27 mouse cellular contexts compared by ENCODE assay signal in the genomic region with DNA sequence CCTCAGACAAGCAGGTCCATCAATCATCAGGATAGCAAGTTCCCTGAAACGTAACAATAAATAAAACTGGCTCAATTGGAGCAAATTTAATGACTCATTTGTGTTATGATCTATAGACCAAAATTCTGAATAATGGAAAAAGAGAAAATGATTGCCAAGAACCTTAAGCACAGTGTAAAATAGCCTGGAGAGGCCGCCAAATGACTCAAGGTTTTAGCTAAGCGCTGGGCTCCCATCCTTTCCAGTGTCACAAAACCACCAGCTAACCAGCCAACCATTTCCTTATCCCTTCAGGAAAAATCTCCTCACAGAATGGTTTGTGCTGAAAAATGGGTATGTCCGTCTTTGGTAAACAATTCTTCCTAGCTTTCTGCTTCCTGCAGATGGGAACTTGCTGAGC. TPM values are rescaled to one million over a fixed set of nuclear protein-coding genes. Genes with fewer than 3 reads are reported as not detected.
A peak's percentile ranks its signal among the peaks of the same experiment; 100 is the strongest.
DNase-seq lines count a peak whose midpoint lies in the region; ATAC-seq and TF ChIP-seq lines count a peak whose summit lies in the region.
"Had no signal": no experiment of that assay in that cellular context is flagged by ENCODE, and none has a peak within 500 bp of the region (broad histone marks: within the 10 kb centered on the region; RNA-seq: fewer than 3 reads in every experiment).

No protein-coding gene starts in this region.

- no peak for DNase-seq in forebrain, embryonic 10.5 days (ENCODE audit: extremely low spot score, low spot score)
- DNase-seq in forebrain, embryonic 14.5 days (ENCODE audit: low spot score) = no peak
- DNase-seq in midbrain, embryonic 10.5 days (ENCODE audit: low spot score) = no peak
- no peak for DNase-seq in hindbrain, postnatal 0 days (ENCODE audit: low spot score)
- no peak for DNase-seq in spleen, postnatal 10 days (ENCODE audit: low spot score in 2 of 2)
- DNase-seq in layer of hippocampus, adult 11-12 months (ENCODE audit: low spot score) = no peak
- DNase-seq: adrenal gland, postnatal 14 days; cerebellum, adult 9-10 months; gastrocnemius, postnatal 25 days; heart, adult 18-20 months; heart, postnatal 14 days; kidney, adult 11 months; kidney, postnatal 10 days; liver; lung, postnatal 36 days; right cerebral cortex, postnatal 25 days; spleen, adult 18-20 months; thymus, postnatal 25 days had no signal

- peaks cover 73% of the 10 kb centered on the region for H3K4me1 ChIP-seq in forebrain, embryonic 10.5 days
- peaks cover 15% of the 10 kb centered on the region for H3K4me1 ChIP-seq in forebrain, embryonic 14.5 days (ENCODE audit: control insufficient read depth, insufficient read depth, low read length)
- H3K4me1 ChIP-seq in midbrain, embryonic 10.5 days = peaks cover 75% of the 10 kb centered on the region
- peaks cover 20% of the 10 kb centered on the region for H3K4me1 ChIP-seq in midbrain, embryonic 16.5 days (ENCODE audit: control insufficient read depth, insufficient read depth, low read length)
- H3K4me1 ChIP-seq in embryonic fibroblast, embryonic 13.5 days (ENCODE audit: control insufficient read depth, insufficient read depth, low read length) = peaks cover 14% of the 10 kb centered on the region; the same call in 1 of the 2 replicates
- H3K4me1 ChIP-seq in hindbrain, postnatal 0 days (ENCODE audit: insufficient read depth, low read length) = no peaks in the 10 kb centered on the region; the same call in 1 of the 2 replicates
- H3K4me1 ChIP-seq: liver, embryonic 15.5 days; lung, embryonic 15.5 days had no signal

- H3K27ac ChIP-seq in forebrain, embryonic 10.5 days = 0 out of 2 replicates have a peak overlapping the region, but pooled peaks have one; percentile 65
- H3K27ac ChIP-seq in forebrain, embryonic 14.5 days (ENCODE audit: low read depth, low read length) = no peak overlapping the region
- peak overlapping the region; percentile 77 for H3K27ac ChIP-seq in midbrain, embryonic 10.5 days (replicated peaks)
- H3K27ac ChIP-seq in midbrain, embryonic 16.5 days (ENCODE audit: low read length) = no peak overlapping the region
- peak overlapping the region; percentile 64 for H3K27ac ChIP-seq in embryonic fibroblast, embryonic 13.5 days (ENCODE audit: insufficient read depth, low read length)
- H3K27ac ChIP-seq in hindbrain, postnatal 0 days = peak overlapping the region; percentile 61; the same call in 1 of the 2 replicates
- H3K27ac ChIP-seq: embryonic facial prominence, embryonic 15.5 days; heart, embryonic 13.5 days; layer of hippocampus, adult 2 months; limb, embryonic 10.5 days; liver, embryonic 15.5 days; lung, embryonic 15.5 days had no signal

- H3K9me3 ChIP-seq in forebrain, embryonic 10.5 days = no peaks in the 10 kb centered on the region
- no peaks in the 10 kb centered on the region for H3K9me3 ChIP-seq in forebrain, embryonic 14.5 days (replicated peaks; ENCODE audit: control insufficient read depth, low read length)
- H3K9me3 ChIP-seq in midbrain, embryonic 10.5 days (replicated peaks) = no peaks in the 10 kb centered on the region
- H3K9me3 ChIP-seq in midbrain, embryonic 16.5 days (replicated peaks; ENCODE audit: control insufficient read depth, low read length, poor library complexity, severe bottlenecking) = no peaks in the 10 kb centered on the region
- H3K9me3 ChIP-seq in hindbrain, postnatal 0 days (ENCODE audit: low read length) = no peaks in the 10 kb centered on the region
- H3K9me3 ChIP-seq: embryonic facial prominence, embryonic 15.5 days; heart, embryonic 13.5 days; limb, embryonic 10.5 days; liver, embryonic 15.5 days; lung, embryonic 15.5 days; megakaryocyte, embryonic 14.5 days had no signal

- no peak overlapping the region for H3K4me2 ChIP-seq in forebrain, embryonic 14.5 days (ENCODE audit: low read length)
- H3K4me2 ChIP-seq in midbrain, embryonic 16.5 days (ENCODE audit: low read length) = no peak overlapping the region
- no peak overlapping the region for H3K4me2 ChIP-seq in hindbrain, postnatal 0 days (ENCODE audit: low read depth, low read length)
- H3K4me2 ChIP-seq: embryonic facial prominence, embryonic 15.5 days; heart, embryonic 13.5 days; liver, embryonic 15.5 days had no signal

- no peak for TF ChIP-seq CTCF in embryonic fibroblast, embryonic 13.5 days (IDR thresholded peaks at IDR 0.05; ENCODE audit: borderline replicate concordance, insufficient read depth, low read length)
- TF ChIP-seq CTCF in hindbrain, postnatal 0 days (IDR thresholded peaks at IDR 0.05; ENCODE audit: low read depth) = no peak

- no peak for ATAC-seq in forebrain, embryonic 14.5 days
- ATAC-seq in midbrain, embryonic 16.5 days = no peak
- no peak for ATAC-seq in hindbrain, postnatal 0 days

- no peaks in the 10 kb centered on the region for H3K36me3 ChIP-seq in forebrain, embryonic 10.5 days (replicated peaks)
- H3K36me3 ChIP-seq in forebrain, embryonic 14.5 days (ENCODE audit: control insufficient read depth, insufficient read depth, low read length) = no peaks in the 10 kb centered on the region
- H3K36me3 ChIP-seq in midbrain, embryonic 10.5 days = no peaks in the 10 kb centered on the region
- no peaks in the 10 kb centered on the region for H3K36me3 ChIP-seq in midbrain, embryonic 16.5 days (ENCODE audit: control insufficient read depth, insufficient read depth, low read length)
- H3K36me3 ChIP-seq in hindbrain, postnatal 0 days (ENCODE audit: insufficient read depth, low read length) = no peaks in the 10 kb centered on the region
- H3K36me3 ChIP-seq: embryonic facial prominence, embryonic 15.5 days; heart, embryonic 13.5 days; limb, embryonic 10.5 days; liver, embryonic 15.5 days; lung, embryonic 15.5 days had no signal

- H3K9ac ChIP-seq in forebrain, embryonic 14.5 days (ENCODE audit: low read length) = no peak overlapping the region
- no peak overlapping the region for H3K9ac ChIP-seq in midbrain, embryonic 16.5 days (ENCODE audit: low read depth, low read length)
- no peak overlapping the region for H3K9ac ChIP-seq in hindbrain, postnatal 0 days (replicated peaks; ENCODE audit: low read length)
- H3K9ac ChIP-seq: embryonic facial prominence, embryonic 15.5 days; heart, embryonic 13.5 days; liver, embryonic 15.5 days; lung, embryonic 15.5 days had no signal

- H3K27me3 ChIP-seq in forebrain, embryonic 10.5 days (ENCODE audit: poor library complexity, severe bottlenecking) = peaks cover 74% of the 10 kb centered on the region
- peaks cover 6% of the 10 kb centered on the region; the same call in 1 of the 2 replicates for H3K27me3 ChIP-seq in forebrain, embryonic 14.5 days (replicated peaks; ENCODE audit: control insufficient read depth, insufficient read depth, low read length)
- peaks cover 12% of the 10 kb centered on the region for H3K27me3 ChIP-seq in midbrain, embryonic 10.5 days (ENCODE audit: low read depth, poor library complexity, severe bottlenecking)
- H3K27me3 ChIP-seq in midbrain, embryonic 16.5 days (ENCODE audit: control insufficient read depth, insufficient read depth, low read depth, low read length) = no peaks in the 10 kb centered on the region
- no peaks in the 10 kb centered on the region for H3K27me3 ChIP-seq in hindbrain, postnatal 0 days (ENCODE audit: insufficient read depth, low read length)

- no peak for TF ChIP-seq POLR2A in embryonic fibroblast, embryonic 13.5 days (IDR thresholded peaks at IDR 0.05; ENCODE audit: low read depth, low read length)

- H3K4me3 ChIP-seq in forebrain, embryonic 10.5 days = no peak overlapping the region
- H3K4me3 ChIP-seq in forebrain, embryonic 14.5 days (ENCODE audit: low read depth, low read length) = no peak overlapping the region
- H3K4me3 ChIP-seq in midbrain, embryonic 10.5 days = no peak overlapping the region
- no peak overlapping the region for H3K4me3 ChIP-seq in midbrain, embryonic 16.5 days (ENCODE audit: low read depth, low read length)
- H3K4me3 ChIP-seq in embryonic fibroblast, embryonic 13.5 days (ENCODE audit: insufficient read depth, low read length) = peak overlapping the region; percentile 24
- no peak overlapping the region for H3K4me3 ChIP-seq in hindbrain, postnatal 0 days (ENCODE audit: low read length)
- H3K4me3 ChIP-seq: embryonic facial prominence, embryonic 15.5 days; heart, embryonic 13.5 days; layer of hippocampus, adult 2 months; limb, embryonic 10.5 days; liver, embryonic 15.5 days; lung, embryonic 15.5 days; megakaryocyte, embryonic 14.5 days had no signal

- WGBS in forebrain, embryonic 10.5 days = 83% methylated on average over 4 of the region's 4 CpGs
- 80% methylated on average over 4 of the region's 4 CpGs for WGBS in forebrain, embryonic 14.5 days
- 91% methylated on average over 4 of the region's 4 CpGs for WGBS in midbrain, embryonic 10.5 days
- WGBS in midbrain, embryonic 16.5 days = 82% methylated on average over 4 of the region's 4 CpGs
- 78% methylated on average over 4 of the region's 4 CpGs for WGBS in hindbrain, postnatal 0 days

RNA-seq across cellular contexts. Expression of a gene that starts 33.5 kb away (rescaled TPM):
- polyA plus RNA-seq in forebrain, embryonic 10.5 days (2016; fragmentation: Nextera tagmentation; extraction: Ambion mirVana) = 25.7 and 27.5 TPM in 2 replicates
- 17.6 and 21.6 TPM in 2 replicates for polyA plus RNA-seq in forebrain, embryonic 14.5 days (2014; fragmentation: Nextera tagmentation; extraction: Ambion mirVana)
- 27.6 and 33.0 TPM in 2 replicates for polyA plus RNA-seq in midbrain, embryonic 10.5 days (2016; fragmentation: Nextera tagmentation; extraction: Ambion mirVana)
- polyA plus RNA-seq in midbrain, embryonic 16.5 days (2015; fragmentation: Nextera tagmentation; extraction: Ambion mirVana) = 46.7 TPM in 2 replicates
- 31.1 and 32.5 TPM in 2 replicates for polyA plus RNA-seq in embryonic fibroblast, embryonic 13.5 days (2011; ENCODE audit: insufficient read length, low read depth, missing spikeins)
- total RNA-seq in hindbrain, postnatal 0 days (2014; rRNA removed) = 66.0 and 71.4 TPM in 2 replicates
- polyA plus RNA-seq in hindbrain, postnatal 0 days (2015; fragmentation: Nextera tagmentation; extraction: Ambion mirVana) = 36.5 and 40.9 TPM in 2 replicates

RNA-seq across cellular contexts. Expression of a gene that starts 45.0 kb away (rescaled TPM):
- 188 and 202 TPM in 2 replicates for polyA plus RNA-seq in forebrain, embryonic 10.5 days (2016; fragmentation: Nextera tagmentation; extraction: Ambion mirVana)
- 94.8 and 99.7 TPM in 2 replicates for polyA plus RNA-seq in forebrain, embryonic 14.5 days (2014; fragmentation: Nextera tagmentation; extraction: Ambion mirVana)
- 193 and 198 TPM in 2 replicates for polyA plus RNA-seq in midbrain, embryonic 10.5 days (2016; fragmentation: Nextera tagmentation; extraction: Ambion mirVana)
- 56.2 and 66.3 TPM in 2 replicates for polyA plus RNA-seq in midbrain, embryonic 16.5 days (2015; fragmentation: Nextera tagmentation; extraction: Ambion mirVana)
- 61.1 and 90.9 TPM in 2 replicates for polyA plus RNA-seq in embryonic fibroblast, embryonic 13.5 days (2011; ENCODE audit: insufficient read length, low read depth, missing spikeins)
- total RNA-seq in hindbrain, postnatal 0 days (2014; rRNA removed) = 23.1 and 27.9 TPM in 2 replicates
- polyA plus RNA-seq in hindbrain, postnatal 0 days (2015; fragmentation: Nextera tagmentation; extraction: Ambion mirVana) = 57.2 and 63.0 TPM in 2 replicates

Comparison
In these comparisons a context has a peak if more than half of its experiments do, and no peak if none do; other contexts are left out.
1. H3K27ac ChIP-seq: peak in forebrain, embryonic 10.5 days (single experiment), midbrain, embryonic 10.5 days (single experiment), embryonic fibroblast, embryonic 13.5 days (single experiment) and hindbrain, postnatal 0 days (single experiment); none in forebrain, embryonic 14.5 days (single experiment) and midbrain, embryonic 16.5 days (single experiment).